Mouse (Mus musculus) brain, adult 2 months (tissue): ENCODE results near the gene Rab10.
"Not testable (repeated sequence)": the region's sequence is repeated elsewhere in the genome, so short reads cannot be mapped to it uniquely, and the experiment has no call there.

Experiments
- DNase-seq: peaks from one replicate; pipeline ENCODE4 v3.0.0; 2011; ENCODE audit warnings: low read depth, low spot score

The Rab10 gene

GRCm38 (mm10) chr12:3309391-3310320 is at the start of gene Rab10:
Gene Rab10, minus strand, starts transcription at chr12:3309969.
- peak; percentile 99 for DNase-seq

GRCm38 (mm10) chr12:3359302-3359701 is 49.5 kb upstream of the Rab10 start:
- DNase-seq, result peak; percentile 90

GRCm38 (mm10) chr12:3356824-3357223 is 47.1 kb upstream of the Rab10 start:
- DNase-seq, result no peak

- DNase-seq, result no peak
Measured at GRCm38 (mm10) chr12:3355068-3355467, 45.3 kb upstream of the Rab10 start.

GRCm38 (mm10) chr12:3352216-3352615 is 42.4 kb upstream of the Rab10 start:
- DNase-seq, result no peak

- no peak for DNase-seq
Measured at GRCm38 (mm10) chr12:3350136-3350535, 40.4 kb upstream of the Rab10 start.

GRCm38 (mm10) chr12:3349387-3349786 is 39.6 kb upstream of the Rab10 start:
- DNase-seq, result peak; percentile 36

- DNase-seq, result no peak
Measured at GRCm38 (mm10) chr12:3347682-3348081, 37.9 kb upstream of the Rab10 start.

- no peak for DNase-seq
Measured at GRCm38 (mm10) chr12:3345038-3345437, 35.3 kb upstream of the Rab10 start.

GRCm38 (mm10) chr12:3344155-3344554 is 34.4 kb upstream of the Rab10 start:
- DNase-seq, result no peak

GRCm38 (mm10) chr12:3338931-3339330 is 29.2 kb upstream of the Rab10 start:
- DNase-seq, result no peak

GRCm38 (mm10) chr12:3329677-3330076 is 19.9 kb upstream of the Rab10 start:
- DNase-seq, result no peak

- DNase-seq, result no peak
Measured at GRCm38 (mm10) chr12:3325232-3325631, 15.5 kb upstream of the Rab10 start.

GRCm38 (mm10) chr12:3323241-3323640 is 13.5 kb upstream of the Rab10 start:
- peak; percentile 88 for DNase-seq

- DNase-seq, result no peak
Measured at GRCm38 (mm10) chr12:3319377-3319776, 9.6 kb upstream of the Rab10 start.

GRCm38 (mm10) chr12:3316937-3317336 is 7.2 kb upstream of the Rab10 start:
- no peak for DNase-seq

GRCm38 (mm10) chr12:3316083-3316482 is 6.3 kb upstream of the Rab10 start:
- no peak for DNase-seq

- DNase-seq, result no peak
Measured at GRCm38 (mm10) chr12:3312886-3313285, 3.1 kb upstream of the Rab10 start.

- no peak for DNase-seq
Measured at GRCm38 (mm10) chr12:3310321-3310692, 538 bp upstream of the Rab10 start.

GRCm38 (mm10) chr12:3308541-3309241 is 1.1 kb downstream of the Rab10 start:
- DNase-seq, result peak; percentile 66

- no peak for DNase-seq
Measured at GRCm38 (mm10) chr12:3307587-3307986, 2.2 kb downstream of the Rab10 start.

GRCm38 (mm10) chr12:3305238-3305637 is 4.5 kb downstream of the Rab10 start:
- no peak for DNase-seq

GRCm38 (mm10) chr12:3297622-3298021 is 12.1 kb downstream of the Rab10 start:
- DNase-seq, result not testable (repeated sequence)
